Mouse (Mus musculus) heart, adult 2 months (tissue): ENCODE results near the gene Olfr1270.

Experiments used
- CTCF ChIP-seq: fragments of 200-600 bp; IDR thresholded peaks from 2 replicates; pipeline ENCODE4 v1.8.1; 2022; ENCODE audit warnings: antibody characterized with exemption, mild to moderate bottlenecking, moderate library complexity
- EP300 ChIP-seq: fragments of 200-500 bp; IDR thresholded peaks from 2 replicates; pipeline ENCODE4 v1.6.1; 2011; ENCODE audit warnings: low read depth, low read length, control low read depth; ENCODE audit not compliant: insufficient read depth
- POLR2A ChIP-seq: fragments of 200-500 bp; IDR thresholded peaks from 2 replicates; pipeline ENCODE4 v1.6.1; 2011; ENCODE audit warnings: mild to moderate bottlenecking, low read depth, low read length, control low read depth; ENCODE audit not compliant: insufficient read depth

DNA sequence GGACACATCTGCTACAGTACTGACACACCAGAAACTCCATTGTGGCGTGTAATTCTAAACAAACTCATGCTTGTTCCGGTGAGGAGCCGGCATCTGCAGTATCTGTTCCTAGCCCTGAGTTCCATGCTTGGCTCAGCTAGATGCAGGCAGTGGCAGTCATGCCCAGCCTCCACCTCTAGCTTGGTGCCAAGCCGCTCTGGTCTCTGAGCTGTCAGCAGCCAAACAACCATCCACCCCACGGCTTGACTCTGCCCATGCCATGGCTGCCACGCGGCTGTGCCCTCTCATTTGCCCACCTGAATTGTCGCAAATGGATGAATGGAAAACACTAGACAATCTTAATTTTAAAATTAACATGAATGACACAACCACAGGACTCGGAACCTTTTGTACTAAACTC is 1.0 kb upstream of the Olfr1270 start:
- TF ChIP-seq CTCF: no peak
- TF ChIP-seq POLR2A: no peak
- TF ChIP-seq EP300: no peak
